Mouse (Mus musculus): Measurements from ENCODE around the gene Zfp358.

Zfp358 gene

GRCm38 (mm10) chr8:3492901-3493844 lies at the start of gene Zfp358:
Gene Zfp358, plus strand, starts transcription at chr8:3493138.
- peak; percentile 72 to 81 for DNase-seq

GRCm38 (mm10) chr8:3449226-3449625 lies 43.7 kb upstream of the Zfp358 start:
- no peak for DNase-seq

GRCm38 (mm10) chr8:3450670-3451069 lies 42.3 kb upstream of the Zfp358 start:
- peak; percentile 64 to 70 for DNase-seq

GRCm38 (mm10) chr8:3451992-3452391 lies 40.9 kb upstream of the Zfp358 start:
- DNase-seq = no peak

- no peak for DNase-seq
Observed at GRCm38 (mm10) chr8:3463248-3463647, 29.7 kb upstream of the Zfp358 start.

GRCm38 (mm10) chr8:3464309-3464708 lies 28.6 kb upstream of the Zfp358 start:
- DNase-seq = no peak

GRCm38 (mm10) chr8:3467006-3467885 lies 25.7 kb upstream of the Zfp358 start, which contains the start of gene Pex11g:
Gene Pex11g, minus strand, starts transcription at chr8:3467680.
- peak; percentile 98 for DNase-seq

- no peak for DNase-seq
Observed at GRCm38 (mm10) chr8:3467886-3468545, 24.9 kb upstream of the Zfp358 start.

- no peak for DNase-seq
Observed at GRCm38 (mm10) chr8:3468838-3469237, 24.1 kb upstream of the Zfp358 start.

- DNase-seq = no peak
Observed at GRCm38 (mm10) chr8:3470562-3470961, 22.4 kb upstream of the Zfp358 start, which contains the start of gene Tex45. Gene Tex45, plus strand, starts transcription at chr8:3470862.

GRCm38 (mm10) chr8:3475715-3476429 lies 17.1 kb upstream of the Zfp358 start:
- no peak for DNase-seq

- DNase-seq = no peak
Observed at GRCm38 (mm10) chr8:3480221-3480785, 12.6 kb upstream of the Zfp358 start.

- DNase-seq = no peak
Observed at GRCm38 (mm10) chr8:3481605-3482004, 11.3 kb upstream of the Zfp358 start.

GRCm38 (mm10) chr8:3482240-3482740 lies 10.6 kb upstream of the Zfp358 start:
- no peak for DNase-seq

- DNase-seq = no peak
Observed at GRCm38 (mm10) chr8:3483546-3483945, 9.4 kb upstream of the Zfp358 start.

- no peak for DNase-seq
Observed at GRCm38 (mm10) chr8:3485192-3485591, 7.7 kb upstream of the Zfp358 start.

- no peak for DNase-seq
Observed at GRCm38 (mm10) chr8:3493845-3494208, 889 bp downstream of the Zfp358 start.

GRCm38 (mm10) chr8:3495578-3496427 lies 2.9 kb downstream of the Zfp358 start:
- DNase-seq = no peak

GRCm38 (mm10) chr8:3496428-3496748 lies 3.5 kb downstream of the Zfp358 start:
- no peak for DNase-seq

GRCm38 (mm10) chr8:3498583-3498982 lies 5.6 kb downstream of the Zfp358 start:
- no peak for DNase-seq

- no peak for DNase-seq
Observed at GRCm38 (mm10) chr8:3499751-3500150, 6.8 kb downstream of the Zfp358 start.
